Mouse (Mus musculus): ENCODE measurements around the gene Tnnc1.

Tnnc1 gene

DNA sequence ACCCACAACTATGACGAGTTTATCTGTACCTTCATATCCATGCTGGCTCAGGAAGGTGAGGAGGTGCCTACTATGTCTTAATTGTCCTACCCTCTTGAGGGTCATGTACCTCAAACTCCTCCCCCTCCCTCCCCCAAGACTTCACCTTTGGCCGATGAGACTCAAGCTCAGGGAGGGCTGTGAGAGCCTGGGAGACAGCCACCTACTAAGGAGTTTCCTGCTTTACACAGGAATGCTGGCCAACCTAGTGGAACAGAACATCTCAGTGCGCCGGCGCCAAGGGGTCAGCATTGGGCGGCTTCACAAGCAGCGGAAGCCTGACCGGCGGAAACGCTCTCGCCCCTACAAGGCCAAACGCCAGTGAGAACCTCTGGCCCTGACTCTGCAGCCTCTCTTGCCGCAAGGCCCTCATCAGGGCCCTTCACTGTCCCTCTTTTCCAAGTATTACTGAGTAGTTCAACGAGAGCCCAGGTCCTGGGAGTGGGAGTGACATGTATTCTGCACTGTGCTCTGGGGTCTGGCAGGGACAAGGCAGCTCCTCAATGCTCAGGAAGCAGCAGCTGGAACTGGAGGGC is 50.5 kb downstream of the Tnnc1 start:
- DNase-seq (ENCODE audit: low spot score), result no peak

DNA sequence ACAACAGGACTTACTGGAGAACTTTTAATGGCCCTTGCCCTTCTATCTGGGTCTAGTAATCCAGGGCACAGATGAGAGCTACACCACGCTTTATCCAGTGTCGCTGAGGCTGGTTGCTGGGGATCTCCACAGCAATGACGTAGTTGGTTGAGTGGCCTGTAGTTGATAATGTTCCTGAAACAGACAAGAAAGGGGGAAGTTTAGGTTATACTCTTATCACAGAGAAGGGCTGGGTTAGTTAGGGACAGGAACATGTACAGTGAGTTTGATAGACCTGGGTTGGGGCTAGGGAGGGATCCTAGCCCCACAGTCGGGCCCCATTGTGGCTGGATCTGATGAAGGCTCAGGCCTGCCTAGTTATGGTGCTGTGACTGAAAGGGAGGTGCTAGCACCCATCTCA is 52.3 kb downstream of the Tnnc1 start:
- no peak for DNase-seq (ENCODE audit: low spot score)

DNA sequence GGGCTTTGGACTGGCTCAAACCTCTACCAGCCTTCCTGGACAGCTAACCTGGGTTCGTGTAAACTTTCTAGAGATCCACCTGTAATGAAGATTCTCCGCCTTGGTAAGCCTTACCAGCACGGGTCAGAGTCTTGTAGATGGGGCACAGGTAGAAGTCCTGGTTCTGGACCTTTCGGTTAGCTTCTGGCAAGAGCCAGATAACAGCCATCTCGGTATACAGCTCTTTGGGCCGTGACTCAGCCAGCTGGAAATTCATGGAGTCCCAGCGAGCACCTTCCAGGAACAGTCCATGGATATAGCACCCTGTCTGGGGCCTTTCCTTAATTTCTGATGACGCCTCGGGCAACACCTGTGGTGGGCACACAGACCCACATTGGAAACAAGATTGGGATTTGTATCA is 52.8 kb downstream of the Tnnc1 start:
- no peak for DNase-seq (ENCODE audit: low spot score)
